Mouse (Mus musculus) large intestine, adult 2 months (tissue): ENCODE data around the gene Stxbp6. TPM values are rescaled to one million over a fixed set of nuclear protein-coding genes. Genes with fewer than 3 reads are reported as not detected.
"Not testable (repeated sequence)": the region's sequence is repeated elsewhere in the genome, so short reads cannot be mapped to it uniquely, and the experiment has no call there.

Experiments used
- DNase-seq: peaks from one replicate; pipeline ENCODE4 v3.0.0-alpha.2; 2012; ENCODE audit warnings: low read depth, low spot score
- WGBS: fragments of 180-500 bp; shearing (Covaris S2); methylation state at CpG from one replicate; pipeline ENCODE4 v1.1.7; 2018; 5-methylcytosine and 5-hydroxymethylcytosine counted together
- polyA plus RNA-seq: library from polyadenylated mRNA; depleted of rRNA; stranded (reverse); fragments of >200 nt; gene quantifications from 2 replicates; pipeline ENCODE4 v1.2.3, GENCODE M21; 2012

Gene Stxbp6
- polyA plus RNA-seq, 1 experiment, result 11.2 TPM

GRCm38 (mm10) chr12:45060804-45061203 is 13.7 kb downstream of the Stxbp6 start:
- no peak for DNase-seq
- 58% methylated on average over 6 of the region's 6 CpGs for WGBS

GRCm38 (mm10) chr12:45058007-45058406 is 16.5 kb downstream of the Stxbp6 start:
- whole genome bisulfite sequencing, result 83% methylated on average over 3 of the region's 3 CpGs
- DNase-seq, result no peak

GRCm38 (mm10) chr12:45056372-45056771 is 18.1 kb downstream of the Stxbp6 start:
- DNase-seq, result no peak
- WGBS, result 84% methylated on average over 3 of the region's 3 CpGs

- whole genome bisulfite sequencing, result 81% methylated on average over 5 of the region's 5 CpGs
These were observed 21.2 kb downstream of the Stxbp6 start for GRCm38 (mm10) chr12:45053319-45053718.

GRCm38 (mm10) chr12:45052860-45053259 is 21.6 kb downstream of the Stxbp6 start:
- DNase-seq, result no peak
- WGBS, result 80% methylated on average over 5 of the region's 5 CpGs

More at GRCm38 (mm10) chr12:45053319-45053718, 21.2 kb downstream of the Stxbp6 start:
- DNase-seq, result no peak

- no peak for DNase-seq
- 86% methylated on average over 9 of the region's 9 CpGs for WGBS
These were observed 24.6 kb downstream of the Stxbp6 start for GRCm38 (mm10) chr12:45049894-45050293.

GRCm38 (mm10) chr12:45047711-45048110 is 26.8 kb downstream of the Stxbp6 start:
- 77% methylated on average over 9 of the region's 9 CpGs for WGBS
- DNase-seq, result not testable (repeated sequence)

GRCm38 (mm10) chr12:45047172-45047571 is 27.3 kb downstream of the Stxbp6 start:
- 50% methylated on average over 4 of the region's 4 CpGs for WGBS
- no peak for DNase-seq

GRCm38 (mm10) chr12:45044581-45044980 is 29.9 kb downstream of the Stxbp6 start:
- 59% methylated on average over 1 of the region's 1 CpGs for WGBS
- no peak for DNase-seq

- no peak for DNase-seq
- 83% methylated on average over 10 of the region's 10 CpGs for WGBS
These were observed 31.9 kb downstream of the Stxbp6 start for GRCm38 (mm10) chr12:45042591-45043091.

GRCm38 (mm10) chr12:45037496-45037895 is 37.0 kb downstream of the Stxbp6 start:
- whole genome bisulfite sequencing, result 21% methylated on average over 1 of the region's 1 CpGs
- no peak for DNase-seq

GRCm38 (mm10) chr12:45037091-45037490 is 37.4 kb downstream of the Stxbp6 start:
- DNase-seq, result no peak
- WGBS, result 29% methylated on average over 4 of the region's 4 CpGs

- no peak for DNase-seq
- 88% methylated on average over 3 of the region's 3 CpGs for WGBS
These were observed 43.8 kb downstream of the Stxbp6 start for GRCm38 (mm10) chr12:45030681-45031080.

GRCm38 (mm10) chr12:45026347-45026746 is 48.2 kb downstream of the Stxbp6 start:
- DNase-seq, result no peak
- 77% methylated on average over 1 of the region's 1 CpGs for WGBS

GRCm38 (mm10) chr12:45020018-45020417 is 54.5 kb downstream of the Stxbp6 start:
- 93% methylated on average over 3 of the region's 3 CpGs for WGBS
- no peak for DNase-seq

- 73% methylated on average over 12 of the region's 12 CpGs for WGBS
- DNase-seq, result no peak
These were observed 55.3 kb downstream of the Stxbp6 start for GRCm38 (mm10) chr12:45019059-45019822.

- WGBS, result 69% methylated on average over 5 of the region's 5 CpGs
- DNase-seq, result no peak
These were observed 61.2 kb downstream of the Stxbp6 start for GRCm38 (mm10) chr12:45013246-45013756.

- 87% methylated on average over 11 of the region's 11 CpGs for WGBS
- DNase-seq, result no peak
These were observed 62.9 kb downstream of the Stxbp6 start for GRCm38 (mm10) chr12:45011436-45012089.

GRCm38 (mm10) chr12:45011006-45011405 is 63.5 kb downstream of the Stxbp6 start:
- no peak for DNase-seq

GRCm38 (mm10) chr12:45009984-45010611 is 64.4 kb downstream of the Stxbp6 start:
- 95% methylated on average over 2 of the region's 2 CpGs for WGBS
- DNase-seq, result no peak
